Mouse (Mus musculus): Measurements from ENCODE around the gene Mfn1. TPM values are rescaled to one million over a fixed set of nuclear protein-coding genes. Genes with fewer than 3 reads are reported as not detected.

Mfn1 gene
- polyA plus RNA-seq, 1 experiment from 2014 or later: 29.6 TPM

DNA sequence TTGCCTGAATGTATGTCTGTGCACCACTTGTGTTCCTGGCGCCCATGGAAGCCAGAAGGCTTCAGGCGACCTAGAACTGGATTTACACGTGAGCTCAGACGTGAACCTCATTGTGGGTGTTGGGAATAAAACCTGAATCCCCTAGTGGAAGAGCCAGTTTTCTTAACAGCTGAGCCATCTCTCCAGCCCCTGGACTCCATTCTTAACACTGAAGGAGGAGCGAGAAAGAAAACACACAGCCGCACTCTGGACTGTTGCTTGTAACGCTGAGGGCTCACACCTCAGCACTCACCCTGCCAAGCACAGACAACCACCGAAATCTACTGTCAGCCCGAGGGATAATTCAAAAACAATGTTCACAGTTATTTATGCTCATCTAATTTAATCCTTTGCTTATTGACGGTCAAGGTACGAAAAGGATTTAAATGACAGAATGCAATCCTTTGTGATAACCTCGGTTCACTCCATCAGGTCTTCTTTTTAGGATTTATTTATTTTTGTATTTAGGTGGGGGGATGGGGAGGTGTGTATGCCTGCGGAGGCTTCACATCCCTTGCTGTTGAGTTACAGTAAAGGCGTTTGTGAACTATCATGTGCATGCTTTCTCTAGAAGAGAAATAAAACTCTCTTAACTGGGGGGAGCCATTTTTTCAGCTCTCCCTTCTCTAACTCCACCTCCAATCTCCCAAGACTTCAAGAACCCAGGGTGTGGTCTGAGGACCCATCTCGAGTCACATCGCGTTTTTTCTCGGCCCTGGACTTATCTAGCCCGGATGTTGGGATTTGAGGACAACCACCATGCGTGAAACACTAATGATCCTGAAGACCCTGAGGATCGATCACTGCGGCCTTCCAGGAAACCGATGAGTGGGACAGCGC lies 19.5 kb upstream of the Mfn1 start, which contains the start of gene Zfp639:
Gene Zfp639, plus strand, starts transcription at position 764 of the 879 bp plus-strand sequence.
- no peaks in the 10 kb centered on the region for H3K36me3 ChIP-seq (ENCODE audit: control insufficient read depth, insufficient read depth, low read length)
- H3K4me1 ChIP-seq (ENCODE audit: control insufficient read depth, insufficient read depth, low read length): no peaks in the 10 kb centered on the region
- H3K9me3 ChIP-seq (ENCODE audit: control insufficient read depth, low read length): no peaks in the 10 kb centered on the region
- WGBS: 5% methylated on average over 24 of the region's 24 CpGs
- peak within 1 kb of the TSS; percentile 89 for H3K9ac ChIP-seq (ENCODE audit: low read depth, low read length)
- peak within 1 kb of the TSS; percentile 84 for H3K4me3 ChIP-seq (ENCODE audit: low read length)
- no peaks in the 10 kb centered on the region for H3K27me3 ChIP-seq (ENCODE audit: control insufficient read depth, insufficient read depth, low read length)
- peak within 1 kb of the TSS; percentile 47 for H3K4me2 ChIP-seq (replicated peaks; ENCODE audit: low read depth, low read length)
- peak within 1 kb of the TSS; percentile 83 for H3K27ac ChIP-seq (ENCODE audit: low read depth, low read length)
- ATAC-seq (ENCODE audit: low FRiP score, low TSS enrichment): no peak

DNA sequence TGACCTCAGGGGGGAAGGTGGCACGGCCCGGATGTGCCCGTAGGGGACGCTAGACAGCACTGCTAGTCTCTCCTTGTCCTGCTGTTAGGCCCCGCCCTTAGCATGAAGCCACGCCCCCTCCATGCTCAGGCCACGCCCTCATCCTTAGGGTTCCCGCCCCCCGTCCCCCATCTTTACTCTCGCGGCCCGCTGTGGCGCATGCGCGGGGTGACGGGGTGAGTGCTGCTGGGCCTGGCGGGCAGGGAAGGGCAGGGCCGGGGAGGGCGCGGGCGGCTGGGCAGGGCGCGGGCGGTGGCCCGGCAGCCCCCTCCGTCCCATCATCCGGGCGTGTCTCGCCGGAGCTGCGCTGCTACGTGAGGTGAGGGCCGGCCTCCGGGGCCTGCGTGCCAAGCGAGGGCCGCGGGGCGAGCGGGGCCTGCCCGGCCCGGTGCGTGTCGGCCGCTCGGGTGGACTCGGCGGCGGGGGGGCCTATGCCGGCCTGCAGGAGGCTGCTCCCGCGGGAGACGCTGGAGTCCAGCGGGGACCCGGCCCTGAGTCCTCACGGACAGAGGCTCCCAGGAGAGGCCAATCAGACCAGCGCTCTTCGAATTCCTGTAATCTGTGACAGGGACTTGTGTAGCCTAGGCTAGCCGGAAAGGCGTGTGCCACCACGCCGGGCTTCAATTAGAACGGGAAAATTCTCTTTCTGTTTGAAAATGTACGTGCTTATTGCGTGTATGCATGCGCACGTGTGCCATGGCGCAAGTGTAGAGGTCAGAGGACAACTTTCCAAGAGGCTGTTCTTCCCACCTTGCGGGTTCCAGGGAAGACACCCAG lies 18.7 kb upstream of the Mfn1 start:
- Histone ChIP-seq H3K27ac (ENCODE audit: low read depth, low read length) (peak overlapping the region; percentile 83), H3K27me3 (ENCODE audit: control insufficient read depth, insufficient read depth, low read length) (no peaks in the 10 kb centered on the region), H3K9ac (ENCODE audit: low read depth, low read length) (peak overlapping the region; percentile 89), H3K36me3 (ENCODE audit: control insufficient read depth, insufficient read depth, low read length) (peaks cover 3% of the 10 kb centered on the region; the same call in 1 of the 2 replicates), H3K9me3 (ENCODE audit: control insufficient read depth, low read length) (no peaks in the 10 kb centered on the region), H3K4me2 (replicated peaks; ENCODE audit: low read depth, low read length) (peak overlapping the region; percentile 47), H3K4me3 (ENCODE audit: low read length) (peak overlapping the region; percentile 84), H3K4me1 (ENCODE audit: control insufficient read depth, insufficient read depth, low read length) (no peaks in the 10 kb centered on the region)
- peak; percentile 96 for ATAC-seq (ENCODE audit: low FRiP score, low TSS enrichment)
- WGBS: under 1% methylated on average over 45 of the region's 69 CpGs

DNA sequence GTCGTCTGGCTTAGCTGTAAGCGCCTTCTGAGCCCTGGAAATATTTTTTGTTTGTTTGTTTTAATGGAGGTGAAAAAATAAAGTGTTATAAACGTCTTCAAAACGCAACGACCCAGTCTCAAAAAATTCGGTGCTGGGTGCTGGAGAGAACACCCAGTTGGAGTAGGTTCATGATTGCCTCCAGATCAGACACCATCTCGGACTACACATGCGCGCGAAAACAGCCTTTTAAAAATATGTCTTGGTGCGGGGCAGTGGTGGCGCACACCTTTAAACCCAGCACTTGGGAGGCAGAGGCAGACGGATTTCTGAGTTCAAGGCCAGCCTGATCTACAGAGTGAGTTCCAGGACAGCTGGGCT lies 18.1 kb upstream of the Mfn1 start:
- H3K27me3 ChIP-seq (ENCODE audit: control insufficient read depth, insufficient read depth, low read length): no peaks in the 10 kb centered on the region
- peaks cover 9% of the 10 kb centered on the region for H3K36me3 ChIP-seq (ENCODE audit: control insufficient read depth, insufficient read depth, low read length)
- H3K9ac ChIP-seq (ENCODE audit: low read depth, low read length): peak overlapping the region; percentile 89
- H3K4me3 ChIP-seq (ENCODE audit: low read length): peak overlapping the region; percentile 84
- no peaks in the 10 kb centered on the region for H3K9me3 ChIP-seq (ENCODE audit: control insufficient read depth, low read length)
- H3K27ac ChIP-seq (ENCODE audit: low read depth, low read length): no peak overlapping the region
- no peaks in the 10 kb centered on the region for H3K4me1 ChIP-seq (ENCODE audit: control insufficient read depth, insufficient read depth, low read length)
- ATAC-seq (ENCODE audit: low FRiP score, low TSS enrichment): no peak
- H3K4me2 ChIP-seq (replicated peaks; ENCODE audit: low read depth, low read length): peak overlapping the region; percentile 47
- WGBS: 5% methylated on average over 13 of the region's 13 CpGs

DNA sequence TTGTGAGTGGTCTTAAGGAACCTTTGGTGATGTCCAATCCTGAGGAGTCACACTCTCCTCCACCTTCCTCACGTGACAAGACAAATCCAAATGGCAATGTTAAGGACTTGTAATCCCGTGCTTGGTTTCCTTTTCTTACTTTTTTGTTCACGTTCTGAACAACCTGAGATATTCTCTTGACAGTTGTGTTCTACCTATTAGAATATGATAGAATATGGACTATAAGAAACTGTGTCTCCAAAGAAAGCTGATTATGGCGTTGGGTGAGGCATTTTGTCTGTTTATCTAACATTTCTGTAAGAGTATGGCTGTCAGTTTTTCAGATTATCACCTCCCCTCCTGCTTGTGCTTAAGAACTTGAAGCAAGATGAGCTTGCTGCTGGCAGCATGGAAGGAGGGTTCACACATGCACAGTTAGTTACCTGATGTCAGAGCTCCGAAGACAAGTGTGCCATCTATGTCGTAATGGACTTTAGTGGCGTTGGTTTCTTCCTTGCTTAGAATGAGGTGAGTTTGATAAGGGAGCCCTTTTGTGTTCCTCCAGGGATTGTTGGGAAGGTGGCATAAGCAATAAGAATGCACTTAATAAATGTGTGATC lies 16.5 kb upstream of the Mfn1 start:
- no peak for ATAC-seq (ENCODE audit: low FRiP score, low TSS enrichment)
- H3K4me1 ChIP-seq (ENCODE audit: control insufficient read depth, insufficient read depth, low read length): no peaks in the 10 kb centered on the region
- no peak overlapping the region for H3K9ac ChIP-seq (ENCODE audit: low read depth, low read length)
- H3K4me3 ChIP-seq (ENCODE audit: low read length): no peak overlapping the region
- H3K27me3 ChIP-seq (ENCODE audit: control insufficient read depth, insufficient read depth, low read length): no peaks in the 10 kb centered on the region
- peaks cover 25% of the 10 kb centered on the region for H3K36me3 ChIP-seq (ENCODE audit: control insufficient read depth, insufficient read depth, low read length)
- H3K9me3 ChIP-seq (ENCODE audit: control insufficient read depth, low read length): no peaks in the 10 kb centered on the region
- H3K27ac ChIP-seq (ENCODE audit: low read depth, low read length): no peak overlapping the region
- 93% methylated on average over 7 of the region's 7 CpGs for WGBS
- no peak overlapping the region for H3K4me2 ChIP-seq (replicated peaks; ENCODE audit: low read depth, low read length)

- H3K9ac ChIP-seq (ENCODE audit: low read depth, low read length): no peak overlapping the region
- peaks cover 29% of the 10 kb centered on the region for H3K36me3 ChIP-seq (ENCODE audit: control insufficient read depth, insufficient read depth, low read length)
- no peak for ATAC-seq (ENCODE audit: low FRiP score, low TSS enrichment)
- H3K27ac ChIP-seq (ENCODE audit: low read depth, low read length): no peak overlapping the region
- no peaks in the 10 kb centered on the region for H3K27me3 ChIP-seq (ENCODE audit: control insufficient read depth, insufficient read depth, low read length)
- no peak overlapping the region for H3K4me3 ChIP-seq (ENCODE audit: low read length)
- H3K9me3 ChIP-seq (ENCODE audit: control insufficient read depth, low read length): no peaks in the 10 kb centered on the region
- H3K4me1 ChIP-seq (ENCODE audit: control insufficient read depth, insufficient read depth, low read length): no peaks in the 10 kb centered on the region
- no peak overlapping the region for H3K4me2 ChIP-seq (replicated peaks; ENCODE audit: low read depth, low read length)
These were observed 15.7 kb upstream of the Mfn1 start for GRCm38 (mm10) chr3:32513528-32513927.

DNA sequence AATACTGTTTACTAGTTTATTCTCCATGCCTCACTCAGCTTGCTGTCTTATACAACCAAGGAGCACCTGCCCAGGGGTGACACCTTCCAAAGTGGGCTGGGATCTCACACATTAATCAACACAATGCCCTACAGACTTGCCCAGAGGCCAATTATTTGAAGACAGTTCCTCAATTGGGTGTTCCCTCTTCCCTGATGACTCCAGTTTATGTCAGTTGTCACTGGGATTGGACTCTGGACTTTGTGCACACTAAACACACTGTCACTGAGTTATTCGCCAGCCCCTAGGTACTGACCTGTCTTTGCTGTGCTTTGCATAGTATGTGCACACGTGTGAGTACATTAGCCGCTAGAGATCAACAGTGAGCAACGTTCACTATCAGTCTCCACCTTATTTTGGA lies 2.1 kb upstream of the Mfn1 start:
- peaks cover 12% of the 10 kb centered on the region; the same call in 1 of the 2 replicates for H3K9me3 ChIP-seq (ENCODE audit: control insufficient read depth, low read length)
- peaks cover 6% of the 10 kb centered on the region for H3K36me3 ChIP-seq (ENCODE audit: control insufficient read depth, insufficient read depth, low read length)
- no peak overlapping the region for H3K4me2 ChIP-seq (replicated peaks; ENCODE audit: low read depth, low read length)
- ATAC-seq (ENCODE audit: low FRiP score, low TSS enrichment): no peak
- H3K27me3 ChIP-seq (ENCODE audit: control insufficient read depth, insufficient read depth, low read length): no peaks in the 10 kb centered on the region
- H3K4me3 ChIP-seq (ENCODE audit: low read length): no peak overlapping the region
- H3K27ac ChIP-seq (ENCODE audit: low read depth, low read length): no peak overlapping the region
- no peak overlapping the region for H3K9ac ChIP-seq (ENCODE audit: low read depth, low read length)
- H3K4me1 ChIP-seq (ENCODE audit: control insufficient read depth, insufficient read depth, low read length): no peaks in the 10 kb centered on the region
- WGBS: 93% methylated on average over 4 of the region's 4 CpGs

- Histone ChIP-seq H3K9me3 (ENCODE audit: control insufficient read depth, low read length) (peaks cover 8% of the 10 kb centered on the region; the same call in 1 of the 2 replicates), H3K36me3 (ENCODE audit: control insufficient read depth, insufficient read depth, low read length) (peaks cover 8% of the 10 kb centered on the region; the same call in 1 of the 2 replicates), H3K27me3 (ENCODE audit: control insufficient read depth, insufficient read depth, low read length) (no peaks in the 10 kb centered on the region), H3K9ac (ENCODE audit: low read depth, low read length) (peak overlapping the region; percentile 78; the same call in 1 of the 2 replicates), H3K4me2 (replicated peaks; ENCODE audit: low read depth, low read length) (peak overlapping the region; percentile 43), H3K4me3 (ENCODE audit: low read length) (peak overlapping the region; percentile 79), H3K4me1 (ENCODE audit: control insufficient read depth, insufficient read depth, low read length) (no peaks in the 10 kb centered on the region), H3K27ac (ENCODE audit: low read depth, low read length) (no peak overlapping the region)
- 12% methylated on average over 5 of the region's 5 CpGs for WGBS
- ATAC-seq (ENCODE audit: low FRiP score, low TSS enrichment): no peak
These were observed 776 bp downstream of the Mfn1 start for GRCm38 (mm10) chr3:32530041-32530440.

- Histone ChIP-seq H3K4me2 (replicated peaks; ENCODE audit: low read depth, low read length) (no peak overlapping the region), H3K9ac (ENCODE audit: low read depth, low read length) (no peak overlapping the region), H3K4me1 (ENCODE audit: control insufficient read depth, insufficient read depth, low read length) (no peaks in the 10 kb centered on the region), H3K36me3 (ENCODE audit: control insufficient read depth, insufficient read depth, low read length) (peaks cover 24% of the 10 kb centered on the region; the same call in 1 of the 2 replicates), H3K27ac (ENCODE audit: low read depth, low read length) (no peak overlapping the region), H3K4me3 (ENCODE audit: low read length) (no peak overlapping the region), H3K9me3 (ENCODE audit: control insufficient read depth, low read length) (no peaks in the 10 kb centered on the region), H3K27me3 (ENCODE audit: control insufficient read depth, insufficient read depth, low read length) (no peaks in the 10 kb centered on the region)
- ATAC-seq (ENCODE audit: low FRiP score, low TSS enrichment): no peak
- WGBS: 71% methylated on average over 1 of the region's 1 CpGs
These were observed 6.4 kb downstream of the Mfn1 start for GRCm38 (mm10) chr3:32535692-32536091.

All from kidney, embryonic 14.5 days (tissue).